Mouse (Mus musculus): Measurements from ENCODE around the gene 1810049J17Rik.

Gene 1810049J17Rik

GRCm38 (mm10) chr15:12355907-12356306 is 34.2 kb upstream of the 1810049J17Rik start:
- ChIA-PET POLR2A (interaction anchor here in 1 of 4 experiments (0.6 to 1.0 kb wide), 2 partner anchors 9 to 192 kb away, joined by 3 read pairs; no protein-coding TSS in a partner anchor), CTCF (interaction anchor here in 2 of 4 experiments (0.5 to 1.0 kb wide), 2 partner anchors 15 to 39 kb away, joined by 3 to 5 read pairs; no protein-coding TSS in a partner anchor)

- ChIA-PET POLR2A (interaction anchor here in 1 of 4 experiments (1.9 kb wide), 1 partner anchor 9 kb away, joined by 5 read pairs; no protein-coding TSS in a partner anchor), CTCF (interaction anchor here in 3 of 4 experiments (0.6 to 1.0 kb wide), 5 partner anchors 8 to 231 kb away, joined by 3 to 10 read pairs (median 3); no protein-coding TSS in a partner anchor)
These were observed 33.6 kb upstream of the 1810049J17Rik start for GRCm38 (mm10) chr15:12355261-12355660.

- ChIA-PET POLR2A (interaction anchor here in 2 of 4 experiments (0.5 to 1.9 kb wide), 5 partner anchors 10 to 384 kb away, joined by 3 to 5 read pairs (median 3); no protein-coding TSS in a partner anchor), CTCF (interaction anchor here in 3 of 4 experiments (0.6 to 1.2 kb wide), 12 partner anchors 8 to 382 kb away, joined by 3 to 6 read pairs (median 3); no protein-coding TSS in a partner anchor)
These were observed 32.6 kb upstream of the 1810049J17Rik start for GRCm38 (mm10) chr15:12354281-12354810.

- ChIA-PET POLR2A (interaction anchor here in 1 of 4 experiments (1.2 kb wide), 1 partner anchor 75 kb away, joined by 5 read pairs; no protein-coding TSS in a partner anchor), CTCF (no interaction called here)
These were observed 29.8 kb upstream of the 1810049J17Rik start for GRCm38 (mm10) chr15:12351470-12351869.

DNA sequence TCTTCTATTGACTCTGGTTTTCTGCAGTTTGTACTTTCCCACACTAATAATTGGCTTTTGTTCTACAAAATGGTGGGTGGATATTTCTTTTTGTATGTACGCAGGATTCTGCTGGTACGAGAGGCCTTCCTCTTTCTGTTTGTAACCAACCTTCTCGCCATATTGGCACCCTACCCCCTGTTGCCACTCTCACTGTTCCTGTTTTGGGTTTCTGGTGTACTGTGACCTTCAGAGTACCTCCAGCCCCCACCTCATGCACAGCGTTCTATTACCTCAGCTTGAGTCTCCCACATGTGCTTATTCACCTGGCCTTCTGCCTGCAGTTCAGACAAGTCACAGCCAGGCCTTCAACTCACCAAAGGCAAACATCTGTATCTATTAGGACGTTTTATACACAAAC is 28.1 kb upstream of the 1810049J17Rik start:
- ChIA-PET CTCF (no interaction called here), POLR2A (interaction anchor here in 2 of 4 experiments (0.9 to 1.4 kb wide), 2 partner anchors 11 to 29 kb away, joined by 3 to 4 read pairs; partner anchors contain the start of genes 1810049J17Rik (in 1 of the 2) and Golph3 (in 1 of the 2))

DNA sequence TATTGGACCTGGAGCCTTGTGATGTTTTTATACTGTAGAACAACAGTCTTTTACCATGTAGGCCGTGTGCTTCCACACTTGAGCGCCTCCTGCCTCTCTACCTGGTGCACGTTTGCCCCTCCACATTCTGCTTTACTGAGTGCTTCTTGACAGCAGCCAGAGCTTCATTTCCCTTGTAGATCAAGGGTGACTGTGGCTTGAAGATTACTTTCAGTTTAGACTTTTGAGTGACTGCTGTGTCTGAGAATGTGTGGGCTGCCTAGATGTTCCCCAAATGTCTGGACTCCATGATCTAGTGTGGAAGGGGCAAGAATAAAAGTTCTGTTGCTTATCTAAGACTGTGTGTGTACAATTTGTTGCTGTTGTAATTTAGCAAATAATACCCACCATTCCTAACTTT is 27.3 kb upstream of the 1810049J17Rik start:
- CTCF ChIA-PET = no interaction called here
- POLR2A ChIA-PET = interaction anchor here in 2 of 4 experiments (0.9 kb wide), 2 partner anchors 12 to 28 kb away, joined by 3 read pairs; partner anchors contain the start of gene Golph3 (in 1 of the 2)

DNA sequence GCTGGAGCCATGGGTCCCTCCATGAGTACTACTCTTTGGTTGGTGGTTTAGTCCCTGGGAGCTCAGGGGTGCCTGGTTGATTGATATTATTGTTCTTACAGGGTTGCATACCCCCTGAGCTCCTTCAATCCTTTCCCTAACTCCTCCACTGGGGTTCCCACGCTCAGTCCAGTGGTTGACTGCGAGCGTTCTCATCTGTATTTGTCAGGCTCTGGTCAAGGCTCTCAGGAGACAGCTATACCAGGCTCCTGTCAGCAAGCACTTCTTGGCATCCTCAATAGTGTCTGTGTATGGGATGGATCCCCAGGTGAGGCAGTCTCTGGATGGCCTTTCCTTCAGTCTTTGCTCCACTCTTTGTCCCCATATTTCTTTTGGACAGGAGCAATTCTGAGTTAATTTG is 25.2 kb upstream of the 1810049J17Rik start:
- ChIA-PET CTCF (interaction anchor here in 1 of 4 experiments (1.2 kb wide), 1 partner anchor 24 kb away, joined by 3 read pairs; no protein-coding TSS in a partner anchor), POLR2A (interaction anchor here in 2 of 4 experiments (0.6 to 1.5 kb wide), 5 partner anchors 9 to 96 kb away, joined by 3 to 5 read pairs (median 3); partner anchors contain the start of gene Golph3 (in 1 of the 2))

- POLR2A ChIA-PET = interaction anchor here in 2 of 4 experiments (0.5 to 1.8 kb wide), 4 partner anchors 10 to 65 kb away, joined by 3 to 4 read pairs (median 3); partner anchors contain the start of gene Golph3 (in 1 of the 2)
- CTCF ChIA-PET = no interaction called here
These were observed 19.7 kb upstream of the 1810049J17Rik start for GRCm38 (mm10) chr15:12341401-12341758.

DNA sequence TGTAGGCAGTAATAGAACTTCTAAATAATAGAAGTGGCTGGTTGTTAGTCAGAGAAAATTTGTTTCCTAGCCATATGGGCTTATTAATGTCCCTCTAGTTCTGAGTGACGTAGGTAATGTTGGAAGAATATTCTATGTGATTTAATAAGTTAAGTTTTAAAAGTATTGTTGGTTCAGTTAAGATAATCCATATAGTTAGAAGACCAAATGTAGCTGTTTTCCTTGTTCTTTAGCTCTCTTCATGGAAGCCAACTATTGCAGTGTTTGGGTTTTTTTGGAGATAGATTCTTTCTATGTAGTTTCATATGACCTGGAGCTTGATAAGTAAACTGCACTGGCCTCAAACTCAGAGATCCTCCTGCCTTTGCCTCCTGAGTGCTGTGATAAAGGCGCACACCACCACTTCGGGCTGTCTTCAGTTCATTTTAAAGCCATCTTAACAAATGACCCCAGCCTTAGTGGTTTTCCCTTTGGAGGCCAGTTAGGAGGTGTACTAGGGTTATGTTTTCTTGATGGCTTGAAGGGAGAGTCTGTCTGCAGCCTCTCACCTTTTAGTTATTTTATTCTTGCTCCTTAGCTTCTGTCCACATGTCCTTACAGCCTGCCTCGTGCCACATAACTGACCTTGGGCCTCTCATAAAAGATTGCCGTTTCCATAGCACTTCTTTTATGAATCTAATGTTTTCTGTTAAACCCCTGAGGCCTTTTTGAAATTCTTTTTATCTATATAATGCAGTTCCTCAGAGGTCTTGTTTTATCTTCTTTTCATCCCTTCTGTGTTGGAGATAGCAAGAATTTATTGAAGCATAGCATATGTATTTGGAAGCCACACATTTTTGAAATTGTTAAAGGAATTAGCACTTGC is 19.1 kb upstream of the 1810049J17Rik start:
- ChIA-PET POLR2A (interaction anchor here in 2 of 4 experiments (0.5 to 1.8 kb wide), 7 partner anchors 9 to 470 kb away, joined by 3 to 4 read pairs (median 3); partner anchors contain the start of gene Golph3 (in 2 of the 2)), CTCF (no interaction called here)

DNA sequence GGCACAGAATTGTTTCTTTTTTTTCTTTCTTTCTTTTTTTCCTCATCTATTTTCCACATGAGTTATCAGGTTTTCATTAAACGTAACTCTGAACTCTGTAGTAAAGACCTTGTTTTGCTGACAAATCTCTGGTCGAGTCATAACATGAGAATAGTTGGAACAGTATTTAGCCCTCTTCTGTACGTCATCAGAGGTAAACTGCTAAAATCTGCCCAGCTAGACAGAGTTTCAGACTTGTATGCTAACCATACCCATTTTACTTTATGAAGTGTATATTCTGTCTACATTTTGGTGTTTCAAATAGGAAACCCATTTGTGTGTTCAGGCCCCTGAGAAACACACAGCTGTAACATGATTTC is 16.1 kb upstream of the 1810049J17Rik start:
- ChIA-PET CTCF (interaction anchor here in 2 of 4 experiments (0.5 to 0.6 kb wide), 2 partner anchors 39 to 64 kb away, joined by 4 to 7 read pairs; no protein-coding TSS in a partner anchor), POLR2A (interaction anchor here in 1 of 4 experiments (1.4 kb wide), 1 partner anchor 12 kb away, joined by 3 read pairs; no protein-coding TSS in a partner anchor)

- CTCF ChIA-PET = interaction anchor here in 2 of 4 experiments (0.5 to 0.6 kb wide), 2 partner anchors 40 to 241 kb away, joined by 3 to 7 read pairs; no protein-coding TSS in a partner anchor
- POLR2A ChIA-PET = interaction anchor here in 2 of 4 experiments (1.1 to 1.5 kb wide), 6 partner anchors 12 to 31 kb away, joined by 3 to 5 read pairs (median 3); partner anchors contain the start of genes Golph3 (in 2 of the 2) and 1810049J17Rik (in 1 of the 2)
These were observed 15.5 kb upstream of the 1810049J17Rik start for GRCm38 (mm10) chr15:12337030-12337778.

DNA sequence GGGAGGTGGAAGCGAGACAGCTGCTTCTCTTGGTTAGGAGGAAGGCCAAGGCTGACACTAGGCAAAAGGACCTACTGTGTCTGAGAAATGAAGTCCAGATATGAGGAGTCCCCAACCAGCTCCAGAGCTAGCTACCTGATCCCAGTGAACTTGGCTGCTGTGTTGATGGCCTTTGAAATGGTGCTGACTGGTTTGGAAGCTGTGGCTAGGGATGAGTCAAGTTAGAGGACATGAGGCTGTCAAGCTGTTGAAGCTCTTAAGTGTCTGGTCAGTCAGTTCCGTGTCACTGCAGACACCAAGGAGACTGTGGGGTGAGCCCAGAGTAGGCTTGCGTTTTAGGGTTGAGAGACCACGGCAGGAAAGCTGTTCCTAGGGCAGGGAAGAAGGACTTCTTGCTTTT is 12.7 kb upstream of the 1810049J17Rik start:
- ChIA-PET POLR2A (interaction anchor here in 2 of 4 experiments (0.6 to 1.7 kb wide), 4 partner anchors 11 to 297 kb away, joined by 3 read pairs; no protein-coding TSS in a partner anchor), CTCF (interaction anchor here in 1 of 4 experiments (0.6 kb wide), 1 partner anchor 90 kb away, joined by 5 read pairs; no protein-coding TSS in a partner anchor)

GRCm38 (mm10) chr15:12331300-12331699 is 9.6 kb upstream of the 1810049J17Rik start:
- ChIA-PET CTCF (no interaction called here), POLR2A (interaction anchor here in 1 of 4 experiments (0.9 to 1.9 kb wide), 5 partner anchors 10 to 83 kb away, joined by 3 to 8 read pairs (median 4); partner anchors contain the start of genes 1810049J17Rik and Golph3)

GRCm38 (mm10) chr15:12330892-12331291 is 9.2 kb upstream of the 1810049J17Rik start:
- ChIA-PET POLR2A (interaction anchor here in 2 of 4 experiments (0.7 to 1.9 kb wide), 6 partner anchors 9 to 491 kb away, joined by 3 to 8 read pairs (median 4); partner anchors contain the start of genes 1810049J17Rik (in 1 of the 2) and Golph3 (in 1 of the 2)), CTCF (no interaction called here)

DNA sequence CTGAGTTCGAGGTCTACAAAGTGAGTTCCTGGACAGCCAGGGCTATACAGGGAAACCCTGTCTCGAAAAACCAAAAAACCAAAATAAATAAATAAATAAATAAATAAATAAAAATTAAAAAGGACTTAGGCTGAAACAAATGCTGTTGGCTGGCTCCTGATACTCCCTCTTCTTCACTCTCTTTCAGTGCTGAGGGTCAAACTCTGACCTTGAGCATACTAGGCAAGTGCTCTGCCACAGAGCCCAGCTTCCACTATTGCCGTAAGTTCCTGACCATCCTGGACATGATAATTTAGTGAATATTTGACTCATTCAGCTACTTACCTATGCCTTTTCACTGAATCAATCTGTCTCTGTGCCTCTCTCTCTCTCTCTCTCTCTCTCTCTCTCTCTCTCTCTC is 8.7 kb upstream of the 1810049J17Rik start:
- POLR2A ChIA-PET = interaction anchor here in 3 of 4 experiments (0.6 to 2.1 kb wide), 7 partner anchors 9 to 592 kb away, joined by 3 to 7 read pairs (median 3); partner anchors contain the start of gene Golph3 (in 1 of the 3)
- CTCF ChIA-PET = interaction anchor here in 1 of 4 experiments (0.6 kb wide), 1 partner anchor 9 kb away, joined by 5 read pairs; the partner anchor contains the start of gene Golph3

DNA sequence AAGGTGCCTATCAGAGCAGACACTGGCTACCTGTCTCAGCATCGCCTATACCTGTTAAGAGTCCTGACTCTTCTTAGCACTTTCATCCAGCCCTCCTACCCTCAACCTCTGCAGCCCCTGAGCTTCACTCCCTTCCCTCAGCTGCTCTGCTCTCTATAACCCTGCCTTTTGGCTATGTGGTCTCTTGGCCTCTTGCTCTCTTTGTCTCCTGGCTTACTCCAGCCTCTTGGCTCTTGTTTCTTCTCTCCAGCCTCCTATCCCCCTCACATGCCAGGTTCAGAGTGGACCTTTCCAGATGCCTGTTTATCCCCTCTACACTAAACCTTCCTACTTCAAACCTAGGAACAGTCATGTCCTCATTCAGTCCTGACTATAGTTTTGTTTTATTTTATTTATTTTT is 2.6 kb upstream of the 1810049J17Rik start:
- POLR2A ChIA-PET = interaction anchor here in 3 of 4 experiments (0.6 to 2.0 kb wide), 9 partner anchors 11 to 684 kb away, joined by 3 to 8 read pairs (median 4); partner anchors contain the start of gene Mtmr12 (in 1 of the 3)
- CTCF ChIA-PET = interaction anchor here in 2 of 4 experiments (0.6 kb wide), 2 partner anchors 166 to 261 kb away, joined by 3 to 6 read pairs; no protein-coding TSS in a partner anchor

DNA sequence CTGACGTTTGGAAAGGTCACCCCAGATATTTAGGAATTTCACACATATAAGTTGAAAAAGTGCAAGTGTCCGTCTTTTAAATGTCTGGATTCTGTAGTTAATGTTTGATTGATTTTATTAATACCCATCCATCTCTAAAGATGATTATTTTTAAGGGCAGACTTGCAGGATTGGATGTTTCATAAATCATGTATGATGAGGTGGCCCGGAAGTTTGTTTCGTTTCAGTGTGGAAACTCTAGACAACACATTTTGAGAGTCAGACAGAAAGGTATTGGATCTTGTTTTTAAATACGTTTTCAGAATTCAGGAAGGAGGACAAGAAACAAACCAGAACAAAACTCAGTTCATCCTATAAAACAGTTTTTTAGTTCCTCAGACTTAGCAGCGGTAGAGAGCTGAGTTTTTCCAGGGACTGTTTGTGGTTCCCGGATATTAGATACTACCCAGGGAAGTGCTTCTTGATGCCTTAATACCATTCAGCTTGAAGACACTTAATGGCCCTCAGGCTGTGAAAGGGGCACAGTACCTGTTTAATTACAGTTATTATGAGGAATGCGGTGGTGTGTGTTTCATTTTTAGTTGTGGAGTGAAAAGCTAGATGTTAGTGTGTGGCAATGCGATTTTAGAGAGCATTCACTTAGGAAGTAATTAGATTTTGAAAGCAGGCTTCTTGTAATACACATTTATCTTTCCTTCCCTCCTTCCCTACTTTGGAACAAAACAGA is 1.1 kb upstream of the 1810049J17Rik start:
- ChIA-PET POLR2A (interaction anchor here in 2 of 4 experiments (0.6 to 2.7 kb wide), 13 partner anchors 9 to 197 kb away, joined by 3 to 8 read pairs (median 3); no protein-coding TSS in a partner anchor), CTCF (no interaction called here)

All from embryonic stem cell, embryonic (primary cell).